Mouse (Mus musculus): ENCODE measurements around the gene Asgr1. TPM values are rescaled to one million over a fixed set of nuclear protein-coding genes. Genes with fewer than 3 reads are reported as not detected.
A peak's percentile ranks its signal among the peaks of the same experiment; 100 is the strongest.
"Not testable (repeated sequence)": the region's sequence is repeated elsewhere in the genome, so short reads cannot be mapped to it uniquely, and the experiment has no call there.

Asgr1 gene
- polyA plus RNA-seq, 1 experiment from 2014 or later, result 0.66 TPM

DNA sequence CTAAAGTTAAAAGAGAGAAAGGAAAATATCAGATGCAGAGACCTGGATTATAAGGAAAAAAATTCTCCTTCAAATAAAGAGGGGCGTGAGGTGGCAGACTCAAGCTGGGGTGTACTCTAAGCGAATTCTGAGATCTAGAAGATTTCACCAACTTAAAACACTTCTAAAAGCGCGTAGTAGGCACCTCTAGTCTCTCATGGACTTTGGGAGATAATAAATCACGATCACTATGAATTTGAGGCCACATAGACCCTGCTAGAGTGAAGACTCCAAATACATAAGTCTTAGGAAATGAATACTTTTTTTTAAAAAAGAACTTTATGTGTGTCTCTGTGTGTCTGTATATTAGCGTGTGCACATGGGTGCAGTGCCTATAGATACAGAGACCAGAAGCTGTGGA lies 38.2 kb upstream of the Asgr1 start:
- Histone ChIP-seq H3K36me3 (ENCODE audit: control insufficient read depth, insufficient read depth, low read length) (peaks cover 26% of the 10 kb centered on the region), H3K4me1 (replicated peaks; ENCODE audit: control insufficient read depth, insufficient read depth, low read length) (peaks cover 42% of the 10 kb centered on the region), H3K27ac (ENCODE audit: low read depth, low read length) (no peak overlapping the region), H3K4me2 (peak overlapping the region; percentile 85), H3K4me3 (ENCODE audit: low read depth, low read length) (peak overlapping the region; percentile 62), H3K9me3 (ENCODE audit: control insufficient read depth, low read length) (no peaks in the 10 kb centered on the region), H3K27me3 (replicated peaks; ENCODE audit: control insufficient read depth, insufficient read depth, low read length) (no peaks in the 10 kb centered on the region), H3K9ac (ENCODE audit: low read depth, low read length) (no peak overlapping the region)
- ATAC-seq (replicated peaks; ENCODE audit: low FRiP score), result no peak
- no peak for DNase-seq (ENCODE audit: low spot score)
- WGBS, result 65% methylated on average over 6 of the region's 6 CpGs

DNA sequence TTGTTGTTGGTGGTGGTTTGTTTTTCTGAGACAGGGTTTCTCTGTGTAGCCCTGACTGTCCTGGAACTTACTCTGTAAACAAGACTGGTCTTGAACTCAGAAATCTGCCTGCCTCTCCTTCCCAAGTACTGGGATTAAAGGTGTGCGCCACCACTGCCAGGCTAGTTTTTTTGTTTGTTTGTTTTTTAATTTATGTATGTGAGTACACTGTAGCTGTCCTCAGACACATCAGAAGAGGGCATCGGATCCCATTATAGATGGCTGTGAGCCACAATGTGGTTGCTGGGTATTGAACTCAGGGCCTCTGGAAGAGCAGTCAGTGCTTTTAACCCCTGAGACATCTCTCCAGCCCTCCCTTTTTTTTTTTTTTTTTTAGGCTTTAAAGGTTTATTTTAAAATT lies 37.7 kb upstream of the Asgr1 start:
- DNase-seq (ENCODE audit: low spot score); H3K27me3 ChIP-seq (replicated peaks; ENCODE audit: control insufficient read depth, insufficient read depth, low read length); H3K9ac ChIP-seq (ENCODE audit: low read depth, low read length); ATAC-seq (replicated peaks; ENCODE audit: low FRiP score); H3K9me3 ChIP-seq (ENCODE audit: control insufficient read depth, low read length); H3K27ac ChIP-seq (ENCODE audit: low read depth, low read length); H3K4me2 ChIP-seq; H3K4me3 ChIP-seq (ENCODE audit: low read depth, low read length): not testable (repeated sequence)
- H3K4me1 ChIP-seq (replicated peaks; ENCODE audit: control insufficient read depth, insufficient read depth, low read length), result peaks cover 42% of the 10 kb centered on the region
- H3K36me3 ChIP-seq (ENCODE audit: control insufficient read depth, insufficient read depth, low read length), result peaks cover 21% of the 10 kb centered on the region
- 76% methylated on average over 2 of the region's 2 CpGs for WGBS

DNA sequence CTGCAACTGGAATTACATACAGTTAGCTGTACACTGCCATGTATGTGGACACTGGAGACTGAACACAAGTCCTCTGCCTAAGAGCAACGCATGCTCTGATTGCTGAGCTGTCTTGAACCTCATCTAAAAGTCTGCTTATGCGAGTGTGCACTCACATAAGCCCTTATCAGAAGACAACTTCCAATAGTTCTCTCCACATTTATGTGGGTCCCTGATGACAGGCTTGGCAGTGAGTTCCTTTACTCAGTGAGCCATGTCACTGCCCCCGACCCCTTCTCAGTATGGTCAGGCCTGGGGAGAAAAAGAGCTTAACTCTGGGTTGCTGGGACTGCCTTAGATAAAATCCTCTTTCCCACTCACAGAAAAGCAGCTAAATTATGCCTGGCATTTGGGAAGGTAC lies 37.2 kb upstream of the Asgr1 start, which contains the start of gene Dlg4:
Dlg4 (plus strand) TSS at position 274 of the 400 bp plus-strand sequence.
- DNase-seq (ENCODE audit: low spot score) (no peak), ATAC-seq (replicated peaks; ENCODE audit: low FRiP score) (no peak)
- WGBS, result 63% methylated on average over 3 of the region's 3 CpGs
- Histone ChIP-seq H3K4me1 (replicated peaks; ENCODE audit: control insufficient read depth, insufficient read depth, low read length) (peaks cover 42% of the 10 kb centered on the region), H3K4me2 (peak within 1 kb of the TSS; percentile 85), H3K36me3 (ENCODE audit: control insufficient read depth, insufficient read depth, low read length) (peaks cover 17% of the 10 kb centered on the region), H3K9me3 (ENCODE audit: control insufficient read depth, low read length) (no peaks in the 10 kb centered on the region), H3K9ac (ENCODE audit: low read depth, low read length) (peak within 1 kb of the TSS; percentile 71; the same call in 1 of the 2 replicates), H3K27ac (ENCODE audit: low read depth, low read length) (peak within 1 kb of the TSS; percentile 19; the same call in 1 of the 2 replicates), H3K4me3 (ENCODE audit: low read depth, low read length) (peak within 1 kb of the TSS; percentile 67), H3K27me3 (replicated peaks; ENCODE audit: control insufficient read depth, insufficient read depth, low read length) (no peaks in the 10 kb centered on the region)

DNA sequence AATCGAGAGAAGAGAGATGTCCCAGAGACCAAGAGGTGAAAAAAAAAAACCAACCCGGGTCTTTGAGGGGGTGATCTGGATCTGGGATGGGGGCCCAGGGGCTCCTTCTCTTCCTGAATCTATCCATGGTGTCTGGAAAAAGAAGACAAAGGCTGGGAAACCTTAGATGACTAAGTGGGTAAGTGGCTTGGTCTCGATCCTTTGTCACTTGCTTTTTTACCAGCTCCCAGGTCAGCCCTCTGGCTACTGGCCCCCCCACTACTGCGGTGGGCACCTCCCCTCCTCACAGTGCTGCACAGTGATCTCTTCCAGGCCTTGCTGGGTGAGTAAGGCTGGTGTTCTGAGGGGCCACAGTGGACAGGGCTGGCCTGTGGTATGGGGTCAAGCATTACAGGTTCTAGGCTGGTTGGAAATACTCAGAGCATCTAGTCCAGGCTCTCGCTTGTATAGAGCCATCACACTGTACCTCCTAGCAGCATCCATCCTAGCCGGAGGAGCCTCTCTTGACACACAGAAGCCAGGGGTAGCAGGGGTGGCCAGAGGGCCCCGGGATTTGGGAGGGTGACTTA lies 36.6 kb upstream of the Asgr1 start:
- Histone ChIP-seq H3K9me3 (ENCODE audit: control insufficient read depth, low read length) (no peaks in the 10 kb centered on the region), H3K9ac (ENCODE audit: low read depth, low read length) (no peak overlapping the region), H3K4me3 (ENCODE audit: low read depth, low read length) (peak overlapping the region; percentile 12; the same call in 1 of the 2 replicates), H3K27ac (ENCODE audit: low read depth, low read length) (peak overlapping the region; percentile 19; the same call in 1 of the 2 replicates), H3K27me3 (replicated peaks; ENCODE audit: control insufficient read depth, insufficient read depth, low read length) (no peaks in the 10 kb centered on the region), H3K36me3 (ENCODE audit: control insufficient read depth, insufficient read depth, low read length) (peaks cover 11% of the 10 kb centered on the region), H3K4me1 (replicated peaks; ENCODE audit: control insufficient read depth, insufficient read depth, low read length) (peaks cover 46% of the 10 kb centered on the region), H3K4me2 (peak overlapping the region; percentile 81)
- ATAC-seq (replicated peaks; ENCODE audit: low FRiP score) (no peak), DNase-seq (ENCODE audit: low spot score) (no peak)
- WGBS, result 51% methylated on average over 7 of the region's 7 CpGs

DNA sequence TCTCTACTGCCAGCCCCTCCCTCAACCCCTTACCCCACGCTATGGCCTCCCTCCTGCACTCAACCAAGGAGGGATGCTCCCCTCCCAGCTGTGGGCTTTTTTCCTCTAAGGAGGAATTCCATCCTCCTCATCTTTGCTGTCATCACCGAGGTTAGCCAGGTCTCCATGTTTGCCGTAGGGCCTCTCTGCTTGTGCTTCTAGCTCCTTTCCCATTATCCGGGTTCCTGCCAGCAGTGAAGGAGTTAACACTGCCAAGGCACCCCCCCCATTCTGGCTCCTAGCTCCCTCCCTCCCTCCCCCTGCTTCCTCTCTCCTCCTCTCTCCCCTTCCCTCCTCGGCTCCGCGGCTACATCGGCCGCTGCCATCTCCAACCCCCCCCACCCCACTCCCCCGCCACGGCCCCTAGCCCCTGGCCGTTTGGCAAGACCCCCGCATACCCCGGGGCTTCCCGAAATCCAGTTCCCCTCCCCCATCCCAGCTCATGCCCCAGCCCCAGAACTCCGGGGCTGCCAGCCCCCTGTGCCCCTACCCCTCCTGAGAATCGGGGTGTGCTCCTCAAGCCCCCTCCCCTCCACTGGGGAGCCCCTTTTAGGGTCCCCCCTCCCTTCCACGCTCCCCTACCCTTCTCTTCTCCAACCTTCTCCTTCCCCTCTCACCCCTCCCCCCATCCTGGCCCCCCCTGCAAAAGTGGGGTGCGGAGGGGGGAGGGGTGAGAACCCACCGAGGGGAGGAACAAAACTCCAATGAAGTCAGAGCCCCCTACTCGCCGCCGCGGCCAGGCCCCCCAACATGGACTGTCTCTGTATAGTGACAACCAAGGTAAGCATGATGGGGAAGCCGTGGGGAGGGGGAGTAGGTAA lies 35.5 kb upstream of the Asgr1 start:
- DNase-seq (ENCODE audit: low spot score) (no peak), ATAC-seq (replicated peaks; ENCODE audit: low FRiP score) (no peak)
- H3K9me3 ChIP-seq (ENCODE audit: control insufficient read depth, low read length), result no peaks in the 10 kb centered on the region
- peak overlapping the region; percentile 73 for H3K27ac ChIP-seq (ENCODE audit: low read depth, low read length)
- 2% methylated on average over 23 of the region's 25 CpGs for WGBS
- H3K27me3 ChIP-seq (replicated peaks; ENCODE audit: control insufficient read depth, insufficient read depth, low read length), result no peaks in the 10 kb centered on the region
- peaks cover 3% of the 10 kb centered on the region; the same call in 1 of the 2 replicates for H3K36me3 ChIP-seq (ENCODE audit: control insufficient read depth, insufficient read depth, low read length)
- H3K4me3 ChIP-seq (ENCODE audit: low read depth, low read length), result peak overlapping the region; percentile 67
- H3K4me1 ChIP-seq (replicated peaks; ENCODE audit: control insufficient read depth, insufficient read depth, low read length), result peaks cover 48% of the 10 kb centered on the region
- peak overlapping the region; percentile 81 for H3K4me2 ChIP-seq
- peak overlapping the region; percentile 71 for H3K9ac ChIP-seq (ENCODE audit: low read depth, low read length)

DNA sequence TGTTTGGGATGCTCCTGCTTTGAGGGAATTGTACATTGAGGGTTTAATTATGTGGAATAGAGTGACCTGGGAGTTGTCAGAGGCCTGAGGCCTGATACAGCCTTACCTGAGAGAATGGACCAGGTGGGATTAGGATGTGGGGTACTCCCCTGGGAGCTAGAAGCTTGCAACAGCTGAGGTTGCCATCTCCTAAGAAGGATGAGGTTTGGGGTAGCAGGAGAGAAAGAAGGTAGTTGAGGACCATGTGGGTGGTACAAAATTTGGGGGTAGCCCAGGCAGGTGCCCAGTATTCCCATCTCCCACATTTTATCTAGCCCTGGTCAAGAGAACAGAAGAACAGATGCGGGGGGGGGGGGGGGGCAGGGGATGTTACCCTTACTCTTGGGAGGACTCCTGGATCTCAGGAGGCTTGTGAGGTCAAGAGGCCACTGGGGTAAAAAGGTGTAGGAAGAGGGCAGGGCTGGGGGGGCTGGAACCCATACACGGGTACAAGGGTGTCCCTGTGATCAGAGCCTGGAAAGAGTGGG lies 34.3 kb upstream of the Asgr1 start:
- peak overlapping the region; percentile 67 for H3K4me3 ChIP-seq (ENCODE audit: low read depth, low read length)
- DNase-seq (ENCODE audit: low spot score), result no peak
- H3K27me3 ChIP-seq (replicated peaks; ENCODE audit: control insufficient read depth, insufficient read depth, low read length), result no peaks in the 10 kb centered on the region; the same call in 1 of the 2 replicates
- peak overlapping the region; percentile 81 for H3K4me2 ChIP-seq
- no peaks in the 10 kb centered on the region for H3K36me3 ChIP-seq (ENCODE audit: control insufficient read depth, insufficient read depth, low read length)
- no peaks in the 10 kb centered on the region for H3K9me3 ChIP-seq (ENCODE audit: control insufficient read depth, low read length)
- H3K9ac ChIP-seq (ENCODE audit: low read depth, low read length), result peak overlapping the region; percentile 38; the same call in 1 of the 2 replicates
- WGBS, result 28% methylated on average over 2 of the region's 2 CpGs
- ATAC-seq (replicated peaks; ENCODE audit: low FRiP score), result no peak
- peak overlapping the region; percentile 74; the same call in 1 of the 2 replicates for H3K27ac ChIP-seq (ENCODE audit: low read depth, low read length)
- peaks cover 50% of the 10 kb centered on the region for H3K4me1 ChIP-seq (replicated peaks; ENCODE audit: control insufficient read depth, insufficient read depth, low read length)

DNA sequence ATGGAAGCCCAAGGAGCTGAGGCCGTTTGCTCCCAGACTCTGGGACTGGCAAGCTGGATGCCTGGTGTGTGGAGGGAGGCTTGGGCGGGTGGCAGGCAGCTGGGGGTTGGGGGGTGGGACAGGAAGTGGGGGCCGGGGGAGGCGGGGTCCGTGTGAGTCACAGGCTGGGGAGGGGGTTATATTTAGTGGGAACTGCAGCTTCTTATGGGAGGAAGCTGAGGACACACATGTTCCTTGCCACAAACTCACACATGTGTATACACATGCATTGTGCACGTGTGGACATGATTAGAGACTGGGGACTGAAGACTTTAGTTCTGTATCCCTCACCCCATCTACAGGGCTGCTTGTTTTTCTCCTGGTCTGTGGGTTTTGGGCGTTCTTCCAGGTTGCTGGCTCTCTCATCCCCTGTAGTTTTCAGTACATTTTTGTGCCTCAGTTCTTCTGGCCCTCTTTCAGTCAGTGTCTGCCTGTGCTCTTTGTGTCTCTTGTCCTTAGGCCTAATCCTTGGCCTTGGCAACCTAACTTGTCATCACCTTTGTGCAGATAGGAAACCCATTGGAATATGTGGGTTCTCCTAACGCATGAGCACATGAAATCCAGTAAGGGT lies 33.8 kb upstream of the Asgr1 start:
- H3K4me1 ChIP-seq (replicated peaks; ENCODE audit: control insufficient read depth, insufficient read depth, low read length), result peaks cover 47% of the 10 kb centered on the region
- ATAC-seq (replicated peaks; ENCODE audit: low FRiP score) (no peak), DNase-seq (ENCODE audit: low spot score) (no peak)
- no peaks in the 10 kb centered on the region for H3K9me3 ChIP-seq (ENCODE audit: control insufficient read depth, low read length)
- peak overlapping the region; percentile 74 for H3K27ac ChIP-seq (ENCODE audit: low read depth, low read length)
- H3K36me3 ChIP-seq (ENCODE audit: control insufficient read depth, insufficient read depth, low read length), result no peaks in the 10 kb centered on the region
- peak overlapping the region; percentile 81 for H3K4me2 ChIP-seq
- H3K9ac ChIP-seq (ENCODE audit: low read depth, low read length), result peak overlapping the region; percentile 30; the same call in 1 of the 2 replicates
- WGBS, result 13% methylated on average over 8 of the region's 8 CpGs
- H3K27me3 ChIP-seq (replicated peaks; ENCODE audit: control insufficient read depth, insufficient read depth, low read length), result no peaks in the 10 kb centered on the region; the same call in 1 of the 2 replicates
- peak overlapping the region; percentile 67 for H3K4me3 ChIP-seq (ENCODE audit: low read depth, low read length)

DNA sequence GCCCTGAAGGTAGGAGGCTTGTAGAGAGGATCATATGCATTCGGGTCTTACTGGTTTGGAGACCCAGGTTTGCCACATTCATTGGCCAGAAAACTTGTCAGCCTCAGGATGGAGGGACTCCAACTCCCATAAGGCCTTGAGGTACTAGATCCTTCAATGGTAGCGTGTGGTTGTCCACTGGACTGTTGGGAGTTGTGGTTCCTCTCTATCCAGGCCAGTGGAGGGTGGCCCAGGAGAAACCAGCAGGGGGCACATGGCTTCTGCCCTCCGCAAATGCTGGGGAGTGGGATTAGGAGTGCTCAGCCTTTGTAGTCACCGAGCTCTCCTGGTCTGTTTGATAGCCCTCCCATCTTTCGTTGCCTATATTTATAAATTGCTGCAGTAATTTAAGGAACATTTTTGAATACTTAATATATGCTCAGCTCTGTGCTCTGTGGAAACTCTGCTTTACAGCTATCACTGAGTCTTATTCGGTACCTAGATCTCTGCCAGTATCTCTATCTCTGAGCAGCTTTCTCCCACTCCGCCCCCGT lies 33.1 kb upstream of the Asgr1 start:
- Histone ChIP-seq H3K9ac (ENCODE audit: low read depth, low read length) (peak overlapping the region; percentile 46), H3K4me2 (peak overlapping the region; percentile 81), H3K9me3 (ENCODE audit: control insufficient read depth, low read length) (no peaks in the 10 kb centered on the region), H3K27ac (ENCODE audit: low read depth, low read length) (peak overlapping the region; percentile 67), H3K27me3 (replicated peaks; ENCODE audit: control insufficient read depth, insufficient read depth, low read length) (no peaks in the 10 kb centered on the region; the same call in 1 of the 2 replicates), H3K4me3 (ENCODE audit: low read depth, low read length) (peak overlapping the region; percentile 66), H3K4me1 (replicated peaks; ENCODE audit: control insufficient read depth, insufficient read depth, low read length) (peaks cover 47% of the 10 kb centered on the region), H3K36me3 (ENCODE audit: control insufficient read depth, insufficient read depth, low read length) (no peaks in the 10 kb centered on the region)
- under 1% methylated on average over 8 of the region's 8 CpGs for WGBS
- ATAC-seq (replicated peaks; ENCODE audit: low FRiP score), result peak; percentile 85
- DNase-seq (ENCODE audit: low spot score), result no peak
